Mouse (Mus musculus) macrophage (primary cell): Measurements from ENCODE around the gene Zwint. TPM values are rescaled to one million over a fixed set of nuclear protein-coding genes. Genes with fewer than 3 reads are reported as not detected.

ENCODE experiments used
- H3K27ac ChIP-seq: fragments of 350-480 bp; formaldehyde crosslinking; 2 replicates; pipeline ENCODE4 v1.9.0; 2021
- H3K36me3 ChIP-seq: fragments of 350-480 bp; formaldehyde crosslinking; 2 replicates; pipeline ENCODE4 v1.9.0; 2021; ENCODE audit errors: inconsistent target
- H3K4me3 ChIP-seq: fragments of 350-480 bp; formaldehyde crosslinking; 2 replicates; pipeline ENCODE4 v1.9.0; 2021; ENCODE audit errors: inconsistent target
- H3K79me2 ChIP-seq: fragments of 350-480 bp; formaldehyde crosslinking; 2 replicates; pipeline ENCODE4 v1.9.0; 2021; ENCODE audit errors: inconsistent target
- WGBS: methylation state at CpG from one replicate; pipeline ENCODE4 v1.1.7; 2026; ENCODE audit warnings: inconsistent platforms; ENCODE audit not compliant: missing documents; 5-methylcytosine and 5-hydroxymethylcytosine counted together
- polyA plus RNA-seq: library from polyadenylated mRNA; stranded (reverse); fragments of 250-400 nt; gene quantifications from 3 replicates; pipeline ENCODE4 v1.2.4, GENCODE M21; 2018; ENCODE audit warnings: inconsistent platforms
- total RNA-seq, 78 experiments: library from RNA; depleted of rRNA; stranded (reverse); fragments of 250-400 nt; gene quantifications; 1 replicate in 9 of 78; 2 replicates in 24 of 78; 3 replicates in 43 of 78; 4 replicates in 2 of 78; pipeline ENCODE4 v1.2.4; 2018; ENCODE audit warnings: inconsistent platforms in 56 of 78

The Zwint gene
- total RNA-seq (2018; cell fraction: chromatin; rRNA removed): 100 to 1,000 TPM in 16 of 26 experiments, 10 to 100 TPM in 10; 70.2 to 186 (median 110) TPM
- 10 to 100 TPM; 53.7 to 86.1 (median 59.8) TPM for total RNA-seq (2018; cell fraction: cytosol; rRNA removed)
- 100 to 1,000 TPM in 6 of 26 experiments, 10 to 100 TPM in 20; 53.0 to 130 (median 78.5) TPM for total RNA-seq (2018; cell fraction: nucleus; rRNA removed)
- 46.8 to 92.3 TPM (median 89.6 TPM) in 3 replicates for polyA plus RNA-seq

DNA sequence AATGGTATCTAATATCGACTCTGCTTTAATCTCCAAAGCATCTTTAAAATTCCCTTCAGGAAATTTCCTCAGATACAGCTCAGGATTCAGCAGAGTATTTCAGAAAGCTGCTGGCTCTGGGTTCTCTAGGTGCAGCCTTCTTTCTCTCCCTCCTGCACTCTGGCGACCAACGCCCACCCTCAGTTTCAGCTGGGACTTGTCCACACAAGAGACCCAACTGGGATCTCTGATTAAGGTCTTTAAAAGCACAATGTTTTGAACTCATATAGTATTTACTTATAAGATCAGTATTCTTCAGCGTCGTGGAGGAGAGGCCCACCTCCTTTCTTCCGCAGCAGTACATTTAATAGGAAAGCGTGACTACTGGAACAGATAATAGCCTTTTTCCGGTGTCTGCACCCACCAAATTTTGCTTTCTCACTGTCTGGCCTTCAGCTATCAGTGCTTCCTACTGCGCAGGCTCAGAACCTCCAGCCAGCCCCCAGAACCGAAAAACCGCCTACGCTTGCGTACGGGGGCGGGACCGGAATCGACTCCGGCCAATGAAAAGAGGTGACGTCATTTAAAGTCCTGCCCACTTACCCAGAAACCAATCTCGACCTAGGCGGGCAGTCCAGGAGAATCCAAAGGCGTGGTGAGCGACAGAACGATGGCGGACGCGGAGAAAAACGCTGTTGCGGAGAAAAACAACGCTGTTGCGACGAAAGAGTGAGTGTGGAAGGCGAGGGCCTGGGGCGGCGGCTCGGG, at the start of gene Zwint:
TSS of gene Zwint (plus strand) at position 576 of the 747 bp plus-strand sequence.
- 3% methylated on average over 36 of the region's 36 CpGs for WGBS
- Histone ChIP-seq H3K36me3 (peaks cover 28% of the 10 kb centered on the region), H3K27ac (peak within 1 kb of the TSS; percentile 54), H3K4me3 (peak within 1 kb of the TSS; percentile 84), H3K79me2 (peaks cover 19% of the 10 kb centered on the region)

DNA sequence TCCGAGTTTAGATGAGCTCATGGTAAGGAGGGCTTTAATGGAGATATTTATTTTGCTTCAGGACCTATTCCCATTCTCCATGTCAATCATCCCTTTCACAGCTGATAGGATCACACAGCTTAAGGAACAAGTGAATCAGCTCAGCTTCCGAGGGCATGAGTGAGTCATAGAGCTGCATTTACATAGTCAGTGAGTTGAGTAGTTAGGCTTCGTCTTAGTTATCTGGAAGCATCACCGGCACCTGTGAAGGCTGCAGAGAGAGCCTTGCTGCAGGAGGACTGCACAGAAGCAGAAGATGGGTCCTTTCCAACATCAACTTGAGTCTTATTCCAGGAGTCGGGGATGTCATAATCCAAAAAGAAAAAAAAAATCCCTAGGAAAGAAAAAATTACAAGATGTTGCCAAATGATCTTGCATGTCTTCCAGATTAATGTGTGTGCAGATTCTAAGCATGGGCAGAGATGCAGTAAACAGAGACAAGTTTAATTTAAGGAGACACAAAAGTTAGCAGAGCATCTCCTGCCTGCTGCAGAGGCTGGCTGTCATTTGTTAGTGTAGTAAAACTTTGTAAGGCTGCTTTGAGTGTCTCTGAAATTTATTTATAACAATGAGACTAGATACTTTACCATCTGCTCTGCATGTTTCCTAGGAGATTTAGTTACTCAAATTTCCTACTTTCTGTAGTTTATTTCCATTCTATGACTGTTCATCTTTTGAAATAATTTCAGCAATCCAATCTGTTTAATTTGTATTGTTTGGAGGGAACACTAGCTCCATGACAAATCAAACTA, 41.3 kb upstream of the Zwint start:
- H3K27ac ChIP-seq: no peak overlapping the region
- WGBS: 94% methylated on average over 4 of the region's 5 CpGs
- H3K4me3 ChIP-seq: no peak overlapping the region
- no peaks in the 10 kb centered on the region for H3K79me2 ChIP-seq
- H3K36me3 ChIP-seq: no peaks in the 10 kb centered on the region

DNA sequence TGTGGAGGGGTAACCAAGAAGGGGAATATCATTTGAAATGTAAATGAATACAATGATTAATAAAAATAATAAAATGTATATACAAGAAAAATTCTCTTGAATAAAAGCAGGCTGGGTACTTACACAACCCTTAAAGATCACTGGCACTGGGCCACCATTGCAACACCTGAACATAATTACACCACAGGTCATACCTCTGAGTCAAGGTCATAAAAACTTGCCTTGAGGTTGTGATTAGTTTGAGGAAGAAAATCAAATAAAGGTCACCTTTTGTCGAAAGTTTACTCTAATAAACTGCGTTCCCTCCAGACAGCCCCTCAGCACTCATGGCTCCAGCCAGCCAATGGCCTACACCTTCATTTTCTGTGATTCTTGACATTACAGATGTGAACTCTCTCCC, 38.5 kb upstream of the Zwint start:
- Histone ChIP-seq H3K79me2 (no peaks in the 10 kb centered on the region), H3K36me3 (no peaks in the 10 kb centered on the region), H3K4me3 (no peak overlapping the region), H3K27ac (no peak overlapping the region)
- 78% methylated on average over 2 of the region's 2 CpGs for WGBS

DNA sequence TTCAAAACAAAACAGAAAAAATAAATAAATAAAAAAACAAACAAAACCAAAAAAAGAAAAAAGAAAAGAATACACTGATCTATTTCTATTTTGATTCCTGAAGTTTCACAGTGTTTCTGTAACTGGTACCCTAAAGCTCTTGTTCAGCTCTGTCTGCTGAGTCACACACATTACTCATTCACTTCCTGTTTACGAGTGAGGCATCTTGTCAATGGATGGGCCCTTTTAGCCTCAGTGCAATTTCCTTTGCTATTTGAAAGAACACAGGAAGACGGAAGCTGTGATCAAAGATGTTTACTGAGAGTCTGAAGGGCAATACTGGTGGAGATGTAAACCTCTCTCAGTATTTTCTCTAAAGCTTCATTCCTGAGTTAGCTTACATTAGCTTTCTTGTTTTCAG, 34.1 kb upstream of the Zwint start:
- Histone ChIP-seq H3K27ac (no peak overlapping the region), H3K79me2 (no peaks in the 10 kb centered on the region), H3K4me3 (no peak overlapping the region), H3K36me3 (no peaks in the 10 kb centered on the region)
- 34% methylated on average over 2 of the region's 2 CpGs for WGBS

DNA sequence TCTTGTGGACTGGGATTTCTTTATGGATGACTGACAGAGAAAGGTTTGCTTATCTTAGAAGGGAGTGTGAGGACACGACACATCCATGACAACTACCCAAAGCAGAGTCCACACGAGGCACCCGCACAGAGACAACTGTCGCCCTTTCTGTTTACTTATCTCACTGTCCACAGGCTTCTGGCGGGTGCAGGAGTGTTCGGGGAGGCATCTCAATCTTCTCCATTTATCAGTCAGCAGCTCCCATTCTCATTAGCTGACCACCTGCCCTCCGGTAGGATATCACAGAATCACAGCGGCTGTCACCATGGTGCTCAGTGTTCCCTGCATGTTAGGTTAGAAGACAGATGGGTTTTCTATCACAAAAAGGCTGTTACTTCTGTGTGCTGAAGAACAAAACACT, 31.1 kb upstream of the Zwint start:
- no peak overlapping the region for H3K27ac ChIP-seq
- H3K36me3 ChIP-seq: no peaks in the 10 kb centered on the region
- H3K79me2 ChIP-seq: no peaks in the 10 kb centered on the region
- 95% methylated on average over 8 of the region's 8 CpGs for WGBS
- H3K4me3 ChIP-seq: no peak overlapping the region

DNA sequence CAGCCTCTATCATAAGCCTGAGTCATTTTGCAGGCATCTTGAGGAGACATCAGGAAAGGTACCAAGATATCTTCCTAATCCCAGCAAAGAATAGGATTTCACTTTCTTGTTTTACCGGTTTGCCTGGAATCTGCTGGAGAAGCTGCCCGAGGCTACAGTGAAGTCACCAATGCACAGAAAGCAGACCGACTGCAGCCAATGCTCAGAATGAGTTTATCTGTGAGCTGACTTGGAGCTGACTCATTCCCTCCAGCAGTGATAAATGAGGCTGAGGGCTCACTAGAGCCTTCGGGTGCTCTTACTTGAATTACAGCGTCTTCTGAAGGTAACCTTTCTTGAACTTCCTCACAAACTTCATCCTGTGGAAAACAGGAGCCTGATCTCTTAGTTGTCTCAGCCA, 20.5 kb upstream of the Zwint start:
- H3K36me3 ChIP-seq: no peaks in the 10 kb centered on the region
- WGBS: 60% methylated on average over 5 of the region's 5 CpGs
- no peaks in the 10 kb centered on the region for H3K79me2 ChIP-seq
- H3K4me3 ChIP-seq: no peak overlapping the region
- H3K27ac ChIP-seq: no peak overlapping the region

DNA sequence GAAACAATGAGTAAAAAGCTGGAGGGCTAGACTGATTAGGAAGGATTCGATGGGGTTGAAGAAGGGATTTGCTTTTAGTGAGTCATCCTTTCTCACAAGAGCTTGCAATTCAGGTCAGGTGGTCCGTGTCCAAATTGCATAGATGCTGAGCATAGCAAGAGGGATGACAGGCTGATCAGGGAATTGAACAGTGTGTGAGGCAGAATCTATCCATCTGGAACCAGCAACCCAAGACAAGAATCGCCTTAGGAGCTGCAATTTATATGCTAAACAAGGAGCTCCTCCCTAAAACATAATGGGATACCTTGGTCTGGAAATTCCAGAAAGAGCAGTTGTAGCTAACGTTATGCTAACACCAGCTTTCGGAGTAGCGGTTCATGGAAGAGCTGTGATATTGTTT, 3.8 kb upstream of the Zwint start:
- WGBS: 82% methylated on average over 6 of the region's 6 CpGs
- H3K4me3 ChIP-seq: no peak overlapping the region
- H3K27ac ChIP-seq: no peak overlapping the region
- H3K79me2 ChIP-seq: peaks cover 11% of the 10 kb centered on the region
- H3K36me3 ChIP-seq: no peaks in the 10 kb centered on the region

DNA sequence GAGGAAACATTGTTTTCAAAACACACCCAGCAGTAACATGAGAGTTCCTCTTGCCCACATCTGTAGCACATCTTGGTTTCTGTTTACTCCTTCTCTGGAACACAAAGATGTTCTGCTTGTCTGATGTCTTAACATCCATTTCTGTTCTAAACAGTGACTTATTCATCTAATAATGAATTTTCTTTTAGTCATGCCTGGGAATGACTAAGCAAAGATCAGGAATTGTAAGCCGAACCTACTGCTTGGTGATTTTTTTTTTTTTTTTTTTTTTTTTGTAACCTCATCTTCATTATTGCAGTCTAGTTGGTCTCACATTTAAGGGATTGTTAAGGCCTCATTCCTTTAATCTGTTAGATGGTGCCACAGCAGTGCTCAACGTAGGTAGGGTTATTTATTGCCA, 848 bp upstream of the Zwint start:
- peaks cover 19% of the 10 kb centered on the region for H3K79me2 ChIP-seq
- H3K36me3 ChIP-seq: peaks cover 21% of the 10 kb centered on the region
- H3K4me3 ChIP-seq: no peak overlapping the region
- WGBS: 93% methylated on average over 2 of the region's 2 CpGs
- H3K27ac ChIP-seq: no peak overlapping the region

DNA sequence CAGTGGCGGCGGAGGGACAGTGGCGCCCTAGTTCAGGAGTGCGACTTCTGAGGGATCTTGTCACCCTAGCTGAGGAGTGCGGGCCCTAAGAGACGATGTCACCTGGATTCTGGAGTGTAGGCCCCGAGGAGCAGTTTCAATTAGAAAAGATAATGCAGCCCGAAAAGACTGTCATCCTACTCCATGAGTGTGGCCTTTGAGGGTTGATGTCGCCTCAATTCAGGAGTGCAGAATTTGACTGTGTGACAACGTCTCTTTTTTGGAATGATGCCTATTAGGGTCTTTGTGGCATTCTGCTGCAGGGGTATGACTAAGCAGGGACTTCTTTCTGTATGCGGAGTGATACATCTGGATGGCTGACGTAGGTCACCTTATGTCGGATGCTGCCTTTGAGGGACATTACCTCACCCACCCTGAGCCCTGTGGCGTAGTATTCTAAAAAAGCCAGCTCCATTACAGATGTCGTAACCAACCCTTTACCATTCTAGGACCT, 418 bp downstream of the Zwint start:
- WGBS: under 1% methylated on average over 15 of the region's 15 CpGs
- H3K4me3 ChIP-seq: peak overlapping the region; percentile 84

DNA sequence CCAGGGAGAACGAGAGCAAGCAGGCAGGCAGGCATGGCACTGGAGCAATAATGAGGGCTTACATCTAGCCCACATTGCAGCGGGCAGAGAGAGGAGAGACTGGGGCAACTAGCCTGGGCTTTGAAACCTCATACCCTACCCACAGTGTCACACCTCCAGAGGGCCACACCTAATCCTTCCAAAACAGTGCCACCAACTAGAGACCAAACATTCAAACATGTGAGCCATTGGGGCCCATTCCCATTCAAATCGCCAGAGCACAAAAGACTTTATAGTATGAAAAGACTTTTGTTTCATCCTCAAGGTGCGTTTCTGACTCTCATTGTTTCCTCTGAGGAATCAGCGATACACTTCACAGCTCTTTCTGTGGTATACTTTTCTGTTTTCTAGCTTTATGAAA, 4.6 kb downstream of the Zwint start:
- H3K27ac ChIP-seq: no peak overlapping the region
- H3K36me3 ChIP-seq: peaks cover 65% of the 10 kb centered on the region
- 89% methylated on average over 5 of the region's 5 CpGs for WGBS
- H3K79me2 ChIP-seq: peaks cover 19% of the 10 kb centered on the region
- H3K4me3 ChIP-seq: no peak overlapping the region

More for the DNA sequence above, 418 bp downstream of the Zwint start:
- Histone ChIP-seq H3K79me2 (peaks cover 19% of the 10 kb centered on the region), H3K27ac (peak overlapping the region; percentile 48), H3K36me3 (peaks cover 34% of the 10 kb centered on the region)

DNA sequence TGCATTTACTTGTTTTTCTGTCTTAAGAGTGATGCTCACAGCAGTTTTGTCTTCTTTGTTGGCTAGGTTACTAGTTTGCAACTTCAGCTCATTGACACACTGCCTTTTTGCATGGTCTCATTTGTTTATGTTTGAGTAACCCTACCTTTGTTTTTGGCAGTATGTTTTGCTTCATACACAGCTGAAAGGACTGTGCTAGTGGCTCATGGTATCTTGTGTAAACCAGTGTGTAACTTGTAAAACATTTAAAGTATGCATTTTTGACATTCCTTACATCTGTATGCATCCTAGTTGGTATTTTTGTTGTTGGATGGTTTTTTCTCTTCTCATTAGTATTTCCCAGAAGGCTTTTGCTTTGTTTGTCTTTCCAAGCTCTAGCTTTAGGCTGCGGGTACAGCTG, 5.7 kb downstream of the Zwint start:
- Histone ChIP-seq H3K36me3 (peaks cover 67% of the 10 kb centered on the region), H3K4me3 (no peak overlapping the region), H3K79me2 (peaks cover 13% of the 10 kb centered on the region), H3K27ac (no peak overlapping the region)
- 92% methylated on average over 1 of the region's 1 CpGs for WGBS

DNA sequence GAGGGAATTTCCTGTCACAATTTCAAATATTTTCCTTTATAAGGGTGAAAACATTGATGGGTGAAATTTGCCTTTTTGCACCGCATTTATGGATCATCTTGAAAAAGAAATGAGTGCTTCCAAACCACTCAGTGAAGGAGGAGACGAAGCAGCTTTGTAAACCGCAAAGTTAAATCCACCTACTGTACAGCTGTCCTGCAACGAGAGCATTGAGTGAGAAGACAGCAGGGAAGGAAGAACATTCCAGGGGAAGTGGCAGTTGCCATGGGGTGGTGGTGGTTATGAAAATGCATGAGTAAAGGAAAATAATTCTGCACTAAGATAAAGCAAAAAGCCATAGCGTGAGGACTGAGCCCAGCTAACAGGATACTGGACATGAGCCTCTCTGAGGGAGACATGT, 13.2 kb downstream of the Zwint start:
- H3K36me3 ChIP-seq: peaks cover 11% of the 10 kb centered on the region; the same call in 1 of the 2 replicates
- WGBS: 84% methylated on average over 5 of the region's 5 CpGs
- H3K79me2 ChIP-seq: no peaks in the 10 kb centered on the region
- no peak overlapping the region for H3K27ac ChIP-seq
- no peak overlapping the region for H3K4me3 ChIP-seq

DNA sequence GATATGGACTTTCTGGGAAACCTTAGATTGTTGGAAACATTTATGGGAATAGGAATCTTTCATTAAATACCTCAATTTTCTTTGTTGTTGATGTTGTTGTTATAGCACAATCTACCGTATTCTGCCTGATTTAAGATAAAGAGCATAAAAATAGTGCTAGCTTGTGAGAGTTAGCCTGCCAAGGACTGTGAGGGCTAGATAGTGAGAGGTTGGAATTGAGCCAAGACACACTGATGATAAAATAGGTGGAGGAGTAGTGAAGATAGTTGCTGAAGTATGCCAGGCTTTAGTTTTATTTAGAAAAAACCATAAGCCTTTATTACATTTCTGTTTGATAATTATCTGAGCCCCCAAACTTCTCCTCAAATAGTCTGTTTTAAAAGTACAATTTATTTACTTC, 14.4 kb downstream of the Zwint start:
- Histone ChIP-seq H3K36me3 (peaks cover 3% of the 10 kb centered on the region; the same call in 1 of the 2 replicates), H3K27ac (no peak overlapping the region), H3K79me2 (no peaks in the 10 kb centered on the region), H3K4me3 (no peak overlapping the region)
- WGBS: 73% methylated on average over 1 of the region's 1 CpGs

DNA sequence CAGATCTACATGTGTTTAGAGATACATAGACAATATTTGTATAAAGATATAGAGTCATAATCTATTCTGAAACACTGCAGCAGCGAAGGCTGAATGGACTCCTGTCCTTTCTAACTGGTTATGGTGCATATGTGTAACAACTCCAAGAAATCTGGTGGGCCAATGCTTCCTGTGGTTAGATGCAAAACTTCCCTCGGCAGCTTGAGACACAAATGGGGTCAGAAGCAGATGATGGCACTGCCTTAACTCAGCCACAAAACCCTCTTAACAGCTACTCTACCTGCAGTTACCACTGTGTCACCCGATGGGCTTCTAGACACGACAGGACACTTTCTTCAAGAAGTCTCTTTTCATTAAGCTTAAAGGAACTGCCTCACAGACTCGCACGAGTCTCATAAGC, 21.3 kb downstream of the Zwint start:
- Histone ChIP-seq H3K79me2 (no peaks in the 10 kb centered on the region), H3K4me3 (no peak overlapping the region), H3K27ac (no peak overlapping the region), H3K36me3 (no peaks in the 10 kb centered on the region)
- 25% methylated on average over 6 of the region's 6 CpGs for WGBS

DNA sequence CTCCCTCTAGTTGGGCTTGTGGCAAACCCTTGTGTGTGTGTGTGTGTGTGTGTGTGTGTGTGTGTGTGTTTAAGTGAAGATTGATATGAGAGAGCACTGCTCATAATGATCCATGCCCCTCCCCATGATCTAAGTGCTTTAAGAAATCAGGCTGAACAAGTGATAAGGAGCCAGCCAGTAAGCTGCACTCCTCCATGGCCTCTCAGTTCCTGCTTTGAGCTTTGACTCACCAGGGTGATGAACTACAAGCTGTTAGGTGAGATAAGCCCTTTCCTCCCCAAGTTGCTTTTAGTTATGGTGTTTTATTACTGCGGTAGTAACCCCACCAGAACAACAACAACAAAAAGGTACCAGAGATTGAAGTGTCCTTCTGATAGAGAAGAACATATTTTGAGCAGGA, 21.9 kb downstream of the Zwint start:
- H3K4me3 ChIP-seq: no peak overlapping the region
- no peaks in the 10 kb centered on the region for H3K79me2 ChIP-seq
- H3K36me3 ChIP-seq: no peaks in the 10 kb centered on the region
- 33% methylated on average over 1 of the region's 1 CpGs for WGBS
- H3K27ac ChIP-seq: no peak overlapping the region
